Mouse (Mus musculus): ENCODE measurements around the gene Mllt10.

DNA sequence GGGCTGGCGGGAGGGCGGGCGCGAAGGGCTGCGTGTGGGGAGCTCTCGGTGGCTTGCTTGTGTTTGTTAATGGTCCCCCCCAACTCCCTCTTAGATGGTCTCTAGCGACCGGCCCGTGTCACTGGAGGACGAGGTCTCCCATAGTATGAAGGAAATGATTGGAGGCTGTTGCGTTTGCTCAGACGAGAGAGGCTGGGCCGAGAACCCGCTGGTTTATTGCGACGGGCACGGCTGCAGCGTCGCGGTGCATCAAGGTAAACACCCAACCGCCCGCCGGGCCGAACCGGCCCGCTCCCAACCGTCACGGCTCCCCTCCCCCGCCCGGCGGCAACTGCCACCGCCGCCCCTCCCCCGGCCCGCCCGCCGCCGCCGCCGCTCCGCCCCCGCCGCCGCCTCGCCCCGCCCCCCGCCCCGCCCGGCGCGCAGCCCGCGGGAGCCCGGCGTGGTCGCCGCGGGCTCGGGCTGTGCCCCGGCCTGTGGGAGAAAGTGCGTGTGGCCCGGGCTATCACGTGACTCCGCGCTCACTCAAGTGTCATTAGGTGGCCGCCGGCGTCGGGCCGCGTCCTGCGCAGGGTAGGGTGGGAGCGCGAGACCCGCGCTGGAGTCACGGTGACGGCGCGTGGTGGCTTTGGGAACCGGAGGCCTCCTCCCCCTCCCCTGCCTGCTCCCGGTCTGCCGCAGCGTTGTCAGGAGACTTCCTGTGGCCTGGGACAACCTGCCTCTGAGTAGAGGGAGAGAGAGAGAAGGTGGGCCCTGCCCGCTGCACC is 10.1 kb downstream of the Mllt10 start:
- TF ChIP-seq CTCF (IDR thresholded peaks at IDR 0.05; ENCODE audit: low read depth, low read length), result no peak
- no peak for TF ChIP-seq POLR2A (IDR thresholded peaks at IDR 0.05; ENCODE audit: borderline replicate concordance, low read depth, low read length)

Data from bone marrow macrophage, adult 2 months (primary cell).